Mouse (Mus musculus) spleen, adult 18-20 months (tissue): ENCODE measurements around the gene Ino80e.

Experiments used
- DNase-seq, 2 experiments: peaks; one replicate each; pipeline ENCODE4 v3.0.0; 2022; ENCODE audit warnings: mixed read lengths in 2 of 2

Ino80e gene

DNA sequence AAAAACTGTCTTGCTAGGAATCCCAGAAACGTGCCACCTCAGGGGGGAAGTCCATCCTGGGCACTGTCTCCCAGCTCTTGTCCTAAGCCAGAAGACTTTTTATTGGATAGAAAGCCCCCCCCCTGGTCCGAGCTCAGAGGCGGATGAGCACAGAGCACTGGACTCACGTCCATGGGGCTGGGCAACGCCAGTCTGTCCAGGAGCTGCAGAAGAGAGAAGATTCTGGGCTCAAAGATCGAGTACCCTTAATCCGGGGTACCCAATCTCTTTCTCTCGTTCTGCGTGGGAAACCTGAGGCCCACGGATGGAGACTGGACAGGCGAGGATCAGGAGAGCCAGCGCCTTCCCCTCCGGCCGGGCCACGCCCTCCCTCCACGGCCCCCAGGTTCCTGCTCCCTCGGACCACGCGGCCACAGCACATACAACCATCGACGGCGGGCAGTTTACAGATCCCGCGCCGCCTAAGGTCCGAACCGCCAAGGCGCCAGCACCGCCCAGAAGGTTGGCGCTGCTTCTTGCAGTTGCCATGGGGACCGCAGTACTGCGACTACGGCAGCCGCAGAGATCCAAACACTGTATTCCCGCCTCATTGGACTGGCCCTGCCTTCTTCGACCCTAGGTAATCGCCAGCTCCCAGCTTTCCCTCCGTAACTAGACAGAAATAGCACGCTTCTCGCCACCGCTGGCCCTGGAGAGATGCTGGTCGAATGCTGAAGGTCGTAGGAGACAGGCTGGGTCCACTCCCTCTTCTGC, 53.3 kb downstream of the Ino80e start:
- DNase-seq = peak; percentile 34 to 51

DNA sequence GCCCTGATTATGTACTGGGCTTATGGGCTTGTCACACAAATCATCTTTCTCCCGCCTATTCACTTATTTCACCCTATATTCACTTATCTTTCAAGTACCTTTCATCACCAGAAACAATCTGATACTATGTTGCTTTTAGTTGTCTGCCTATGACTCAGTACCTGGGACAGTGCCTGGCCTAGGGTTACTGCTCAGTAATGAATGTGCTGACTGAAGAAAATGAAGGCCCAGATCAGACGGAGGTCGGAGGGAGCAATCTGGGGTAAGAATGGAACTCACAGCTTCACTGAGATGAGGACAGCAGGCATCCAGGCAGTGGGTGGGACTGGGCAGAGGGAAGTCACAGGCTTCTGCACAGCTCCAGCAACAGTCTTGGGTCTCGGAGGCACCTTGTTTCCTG, 54.8 kb downstream of the Ino80e start:
- DNase-seq = no peak

DNA sequence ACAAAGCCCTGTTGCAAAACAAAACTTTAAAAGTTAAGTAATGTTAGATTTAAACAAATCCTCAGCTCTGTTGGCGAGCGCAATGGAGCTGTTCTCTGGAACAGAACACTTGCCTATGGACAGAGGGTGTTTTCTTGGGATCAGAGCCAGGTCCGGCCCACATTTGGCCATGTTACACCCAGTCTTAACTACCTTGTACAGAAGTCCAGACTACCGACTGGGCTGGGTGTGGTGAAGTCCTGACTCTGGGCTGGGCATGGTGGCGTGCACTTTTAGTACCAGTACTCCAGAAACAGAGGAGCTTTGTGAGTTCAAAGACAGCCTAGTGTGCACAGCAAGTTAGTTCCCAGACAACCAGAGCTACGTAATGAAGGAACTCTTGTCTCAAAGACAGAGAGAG, 55.2 kb downstream of the Ino80e start:
- no peak for DNase-seq

DNA sequence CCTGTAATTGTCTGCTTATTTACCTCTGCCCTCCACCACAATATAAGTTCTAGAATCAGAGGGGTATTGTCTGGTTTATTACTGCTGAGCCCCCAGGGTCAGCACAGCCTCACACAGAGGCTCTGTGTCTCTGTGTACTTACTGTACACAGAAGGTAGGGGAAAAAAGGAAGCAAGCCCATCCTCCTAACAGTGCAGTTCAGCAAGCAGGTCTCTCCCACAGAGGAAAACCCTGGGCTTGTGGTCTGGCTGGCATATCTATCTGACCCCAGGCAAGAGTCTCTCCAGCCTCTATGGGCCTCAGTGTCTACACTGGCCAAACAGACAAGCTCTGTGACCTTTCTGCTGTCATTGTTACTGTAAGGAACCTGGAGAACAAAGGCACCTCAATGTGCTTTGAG, 58.4 kb downstream of the Ino80e start:
- no peak for DNase-seq

DNA sequence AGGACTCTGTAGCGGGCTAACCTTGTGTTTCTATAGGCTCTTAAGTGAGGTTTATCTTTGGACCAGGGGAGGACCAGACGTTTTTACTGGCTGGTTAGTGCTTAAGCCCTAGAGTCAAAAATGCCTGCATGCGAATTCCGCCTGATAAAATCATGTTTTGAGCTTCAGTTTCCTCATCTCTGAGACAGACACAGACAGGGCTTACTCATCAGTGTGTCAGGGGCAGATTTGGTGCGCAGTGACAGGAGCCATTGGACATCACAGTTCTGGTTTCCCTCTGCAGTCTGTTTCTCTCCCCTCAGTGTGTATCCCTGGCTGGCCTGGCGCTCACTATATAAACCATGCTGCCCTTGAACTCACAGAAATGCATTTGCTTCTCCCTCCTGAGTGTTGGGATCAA, 59.0 kb downstream of the Ino80e start:
- no peak for DNase-seq

DNA sequence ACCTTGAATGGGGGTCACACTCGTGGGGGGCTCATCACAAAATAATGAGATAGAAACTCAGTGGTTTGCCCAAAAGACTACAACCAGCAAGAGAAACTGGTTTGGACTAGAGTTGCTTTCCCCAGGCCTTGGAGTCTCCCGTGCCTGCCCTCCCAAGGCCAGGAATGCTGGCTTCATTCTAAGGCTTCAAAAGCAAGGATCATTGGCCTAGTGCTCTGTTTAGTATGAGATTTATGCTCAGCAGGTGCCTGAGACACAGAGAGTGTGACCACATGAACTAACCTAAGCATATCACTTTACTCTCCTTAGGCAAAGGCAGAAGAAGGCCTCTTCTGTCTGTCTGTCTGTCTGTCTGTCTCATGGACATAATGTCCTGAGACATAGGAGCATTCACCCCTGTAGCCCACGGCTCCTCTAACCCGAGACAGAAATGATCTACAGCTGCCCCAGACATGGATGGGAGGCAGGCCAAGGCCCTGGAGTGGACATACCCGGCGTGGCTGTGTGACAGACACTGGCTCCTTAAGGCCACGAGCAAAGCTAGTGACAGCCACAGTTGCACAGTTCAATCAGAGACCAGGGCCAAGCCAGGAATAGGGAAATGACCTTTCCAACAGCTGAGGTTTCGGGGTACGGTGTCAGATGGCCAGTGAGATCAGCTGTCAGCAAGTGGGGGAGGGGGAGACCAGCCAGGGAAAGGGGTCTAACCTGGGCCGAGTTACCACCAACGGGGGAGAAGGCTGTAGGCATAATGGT, 59.9 kb downstream of the Ino80e start:
- no peak for DNase-seq

DNA sequence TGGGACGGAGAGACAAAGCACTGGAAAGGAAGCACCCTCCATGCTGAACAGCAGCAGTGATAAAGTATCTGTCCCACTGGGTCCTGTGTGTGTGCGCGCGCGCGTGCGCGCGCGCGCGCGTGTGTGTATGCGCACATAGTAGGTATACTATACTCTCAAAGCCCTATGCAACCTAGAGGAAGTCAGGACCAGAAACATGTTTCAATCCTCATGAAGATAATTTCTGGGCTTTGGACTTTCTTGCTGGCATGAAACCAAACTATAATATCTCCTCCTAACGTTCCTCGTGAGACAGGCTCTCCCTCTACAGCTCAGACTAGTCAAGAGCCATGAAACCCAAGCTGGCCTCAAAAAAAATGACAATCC, 61.1 kb downstream of the Ino80e start:
- no peak for DNase-seq
